Mouse (Mus musculus): Measurements from ENCODE around the gene Inha.

Inha gene

GRCm38 (mm10) chr1:75521321-75522031, 14.6 kb downstream of the Inha start, which contains the start of gene Stk11ip:
Gene Stk11ip (plus strand): TSS chr1:75521529.
- peak; percentile 99 for DNase-seq

- DNase-seq, result peak; percentile 96
These were observed 17.8 kb downstream of the Inha start for GRCm38 (mm10) chr1:75524679-75525078.

- DNase-seq, result no peak
These were observed 23.7 kb downstream of the Inha start for GRCm38 (mm10) chr1:75530546-75530945.

GRCm38 (mm10) chr1:75532280-75533172, 25.6 kb downstream of the Inha start:
- no peak for DNase-seq

- no peak for DNase-seq
These were observed 26.7 kb downstream of the Inha start for GRCm38 (mm10) chr1:75533325-75534252.

GRCm38 (mm10) chr1:75537587-75537986, 30.7 kb downstream of the Inha start:
- DNase-seq, result no peak

- no peak for DNase-seq
These were observed 31.8 kb downstream of the Inha start for GRCm38 (mm10) chr1:75538597-75539190.

- no peak for DNase-seq
These were observed 34.6 kb downstream of the Inha start for GRCm38 (mm10) chr1:75541496-75541895.

- peak; percentile 66 for DNase-seq
These were observed 37.5 kb downstream of the Inha start for GRCm38 (mm10) chr1:75544351-75544750.

GRCm38 (mm10) chr1:75545965-75546956, 39.4 kb downstream of the Inha start, which contains the start of gene Slc4a3:
Gene Slc4a3 (plus strand): TSS chr1:75546266.
- DNase-seq, result peak; percentile 96

- DNase-seq, result peak; percentile 91
These were observed 40.5 kb downstream of the Inha start for GRCm38 (mm10) chr1:75547351-75547750.

GRCm38 (mm10) chr1:75548083-75548482, 41.2 kb downstream of the Inha start:
- DNase-seq, result peak; percentile 92

- peak; percentile 90 for DNase-seq
These were observed 42.0 kb downstream of the Inha start for GRCm38 (mm10) chr1:75548871-75549270.

- peak; percentile 98 for DNase-seq
These were observed 42.7 kb downstream of the Inha start for GRCm38 (mm10) chr1:75549289-75550279.

- peak; percentile 87 for DNase-seq
These were observed 43.7 kb downstream of the Inha start for GRCm38 (mm10) chr1:75550586-75550985.

- peak; percentile 76 for DNase-seq
These were observed 48.8 kb downstream of the Inha start for GRCm38 (mm10) chr1:75555680-75556079.

GRCm38 (mm10) chr1:75556143-75556781, 49.4 kb downstream of the Inha start:
- peak; percentile 90 for DNase-seq

- peak; percentile 89 for DNase-seq
These were observed 50.2 kb downstream of the Inha start for GRCm38 (mm10) chr1:75557041-75557440.
